In the genomic region with DNA sequence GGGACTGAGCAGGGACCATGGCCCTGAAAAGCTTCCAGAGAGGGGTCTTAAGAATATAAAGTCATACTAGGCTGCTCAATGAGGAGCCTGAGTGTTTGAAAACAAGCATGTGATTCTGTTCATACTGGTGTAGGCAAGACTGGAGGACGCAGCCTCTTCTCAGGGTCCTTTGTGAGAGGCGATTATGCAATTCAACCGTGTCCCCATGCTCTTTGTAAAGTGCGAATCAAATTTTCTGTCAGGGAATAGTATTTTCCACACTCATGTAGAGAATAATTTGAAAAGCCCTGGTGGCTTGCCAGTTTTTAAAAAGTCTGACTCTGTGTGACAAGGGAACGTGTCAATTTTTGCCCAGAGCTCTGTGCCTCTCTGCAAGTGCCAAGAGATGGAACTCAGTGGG, we compare ENCODE assay signal across 13 mouse cellular contexts.
DNase-seq lines count a peak whose midpoint lies in the region; ATAC-seq and TF ChIP-seq lines count a peak whose summit lies in the region.
"Had no signal": no experiment of that assay in that cellular context is flagged by ENCODE, and none has a peak within 500 bp of the region (broad histone marks: within the 10 kb centered on the region; RNA-seq: fewer than 3 reads in every experiment).

No protein-coding gene starts in this region.

- H3K9me3 ChIP-seq in heart, embryonic 12.5 days (replicated peaks) = no peaks in the 10 kb centered on the region
- no peaks in the 10 kb centered on the region for H3K9me3 ChIP-seq in hindbrain, embryonic 10.5 days
- no peaks in the 10 kb centered on the region for H3K9me3 ChIP-seq in midbrain, embryonic 13.5 days
- no peaks in the 10 kb centered on the region for H3K9me3 ChIP-seq in intestine, postnatal 0 days (ENCODE audit: control insufficient read depth)
- no peaks in the 10 kb centered on the region for H3K9me3 ChIP-seq in liver, postnatal 0 days (ENCODE audit: low read length)
- H3K9me3 ChIP-seq: liver, embryonic 13.5 days had no signal

- H3K36me3 ChIP-seq in heart, embryonic 12.5 days = no peaks in the 10 kb centered on the region
- no peaks in the 10 kb centered on the region for H3K36me3 ChIP-seq in hindbrain, embryonic 10.5 days
- no peaks in the 10 kb centered on the region for H3K36me3 ChIP-seq in midbrain, embryonic 13.5 days
- H3K36me3 ChIP-seq in intestine, postnatal 0 days (ENCODE audit: control insufficient read depth, insufficient read depth) = no peaks in the 10 kb centered on the region
- no peaks in the 10 kb centered on the region for H3K36me3 ChIP-seq in liver, postnatal 0 days (replicated peaks; ENCODE audit: insufficient read depth, low read length)
- H3K36me3 ChIP-seq: liver, embryonic 13.5 days had no signal

- H3K4me1 ChIP-seq in heart, embryonic 12.5 days (replicated peaks) = peaks cover 9% of the 10 kb centered on the region
- H3K4me1 ChIP-seq in hindbrain, embryonic 10.5 days (replicated peaks) = peaks cover 18% of the 10 kb centered on the region
- H3K4me1 ChIP-seq in midbrain, embryonic 13.5 days (replicated peaks) = peaks cover 21% of the 10 kb centered on the region
- no peaks in the 10 kb centered on the region for H3K4me1 ChIP-seq in intestine, postnatal 0 days (replicated peaks; ENCODE audit: control insufficient read depth, insufficient read depth, low read length)
- no peaks in the 10 kb centered on the region for H3K4me1 ChIP-seq in liver, postnatal 0 days (ENCODE audit: insufficient read depth)
- H3K4me1 ChIP-seq: liver, embryonic 13.5 days had no signal

- no peaks in the 10 kb centered on the region for H3K27me3 ChIP-seq in heart, embryonic 12.5 days (replicated peaks)
- H3K27me3 ChIP-seq in hindbrain, embryonic 10.5 days (ENCODE audit: insufficient read depth, poor library complexity, severe bottlenecking) = no peaks in the 10 kb centered on the region
- peaks cover 54% of the 10 kb centered on the region for H3K27me3 ChIP-seq in midbrain, embryonic 13.5 days
- no peaks in the 10 kb centered on the region for H3K27me3 ChIP-seq in intestine, postnatal 0 days (replicated peaks; ENCODE audit: control insufficient read depth, insufficient read depth, low read length)
- no peaks in the 10 kb centered on the region for H3K27me3 ChIP-seq in liver, postnatal 0 days (ENCODE audit: insufficient read depth, low read length)
- H3K27me3 ChIP-seq: liver, embryonic 13.5 days had no signal

- no peak for DNase-seq in heart, postnatal 10 days
- DNase-seq in brain, embryonic 14.5 days (ENCODE audit: low read depth) = peak; percentile 71
- DNase-seq in hindbrain, embryonic 10.5 days (ENCODE audit: low spot score) = peak; percentile 8
- no peak for DNase-seq in kidney, postnatal 10 days
- DNase-seq in liver, postnatal 0 days = no peak
- DNase-seq: cerebellum, adult 11 months; gastrocnemius, postnatal 14 days; kidney, adult 8-10 months; liver, embryonic 13.5 days; thymus, adult 2 months had no signal

- WGBS in heart, embryonic 12.5 days = 82% methylated on average over 5 of the region's 5 CpGs
- WGBS in hindbrain, embryonic 10.5 days = 37% methylated on average over 5 of the region's 5 CpGs
- 17% methylated on average over 5 of the region's 5 CpGs for WGBS in midbrain, embryonic 13.5 days
- 90% methylated on average over 5 of the region's 5 CpGs for WGBS in intestine, postnatal 0 days
- WGBS in liver, postnatal 0 days (ENCODE audit: insufficient replicate concordance) = 75% methylated on average over 5 of the region's 5 CpGs

- intact Hi-C loops in heart, postnatal 10 days (cut with DNase I) = no loop called here

- TF ChIP-seq EP300 in liver, postnatal 0 days (IDR thresholded peaks at IDR 0.05; ENCODE audit: low read depth) = no peak

- peak overlapping the region; percentile 8; the same call in 1 of the 2 replicates for H3K27ac ChIP-seq in heart, embryonic 12.5 days (ENCODE audit: poor library complexity, severe bottlenecking)
- peak overlapping the region; percentile 78 for H3K27ac ChIP-seq in hindbrain, embryonic 10.5 days
- H3K27ac ChIP-seq in midbrain, embryonic 13.5 days = peak overlapping the region; percentile 63
- no peak overlapping the region for H3K27ac ChIP-seq in intestine, postnatal 0 days (ENCODE audit: low read depth, low read length)
- no peak overlapping the region for H3K27ac ChIP-seq in liver, postnatal 0 days (ENCODE audit: low read depth)
- H3K27ac ChIP-seq: liver, embryonic 13.5 days had no signal

- no peak overlapping the region for H3K4me2 ChIP-seq in heart, embryonic 12.5 days
- no peak overlapping the region for H3K4me2 ChIP-seq in midbrain, embryonic 13.5 days (replicated peaks)
- H3K4me2 ChIP-seq in intestine, postnatal 0 days (replicated peaks; ENCODE audit: low read depth) = no peak overlapping the region
- no peak overlapping the region for H3K4me2 ChIP-seq in liver, postnatal 0 days (ENCODE audit: low read depth, low read length)
- H3K4me2 ChIP-seq: liver, embryonic 13.5 days had no signal

- TF ChIP-seq CTCF in brain, embryonic 14.5 days (IDR thresholded peaks at IDR 0.05; ENCODE audit: borderline replicate concordance, extremely low read depth, insufficient read depth, insufficient read length) = no peak
- no peak for TF ChIP-seq CTCF in intestine, postnatal 0 days (IDR thresholded peaks at IDR 0.05; ENCODE audit: low read depth)
- TF ChIP-seq CTCF in liver, postnatal 0 days (IDR thresholded peaks at IDR 0.05; ENCODE audit: low read depth) = no peak

- no peak overlapping the region for H3K9ac ChIP-seq in heart, embryonic 12.5 days
- H3K9ac ChIP-seq in midbrain, embryonic 13.5 days (replicated peaks) = no peak overlapping the region
- H3K9ac ChIP-seq in intestine, postnatal 0 days (ENCODE audit: low read depth, low read length) = no peak overlapping the region
- H3K9ac ChIP-seq in liver, postnatal 0 days (replicated peaks) = no peak overlapping the region
- H3K9ac ChIP-seq: liver, embryonic 13.5 days had no signal

- no peak overlapping the region for H3K4me3 ChIP-seq in heart, embryonic 12.5 days
- no peak overlapping the region for H3K4me3 ChIP-seq in hindbrain, embryonic 10.5 days
- no peak overlapping the region for H3K4me3 ChIP-seq in midbrain, embryonic 13.5 days (replicated peaks)
- H3K4me3 ChIP-seq in intestine, postnatal 0 days (ENCODE audit: low read depth, low read length) = no peak overlapping the region
- no peak overlapping the region for H3K4me3 ChIP-seq in liver, postnatal 0 days (ENCODE audit: low read depth, low read length)
- H3K4me3 ChIP-seq: liver, embryonic 13.5 days had no signal

- ATAC-seq in heart, embryonic 12.5 days (ENCODE audit: insufficient number of reproducible peaks, low FRiP score) = no peak
- ATAC-seq in midbrain, embryonic 13.5 days = peak; percentile 87
- no peak for ATAC-seq in intestine, postnatal 0 days
- ATAC-seq in liver, postnatal 0 days = no peak

- no peak for TF ChIP-seq POLR2A in brain, embryonic 14.5 days (IDR thresholded peaks at IDR 0.05; ENCODE audit: borderline replicate concordance, extremely low read depth, insufficient read depth, insufficient read length, poor library complexity, severe bottlenecking)

Comparison
In these comparisons a context has a peak if more than half of its experiments do, and no peak if none do; other contexts are left out.
1. H3K27ac ChIP-seq: peak in heart, embryonic 12.5 days (single experiment), hindbrain, embryonic 10.5 days (single experiment) and midbrain, embryonic 13.5 days (single experiment); none in intestine, postnatal 0 days (single experiment) and liver, postnatal 0 days (single experiment).
2. DNase-seq: peak in brain, embryonic 14.5 days (single experiment) and hindbrain, embryonic 10.5 days (single experiment); none in heart, postnatal 10 days (0 of 2), kidney, postnatal 10 days (single experiment) and liver, postnatal 0 days (single experiment).